Mouse (Mus musculus): ENCODE results near the gene Gm853. TPM values are rescaled to one million over a fixed set of nuclear protein-coding genes. Genes with fewer than 3 reads are reported as not detected.
"Not testable (repeated sequence)": the region's sequence is repeated elsewhere in the genome, so short reads cannot be mapped to it uniquely, and the experiment has no call there.

Gene Gm853
- polyA plus RNA-seq, 1 experiment from 2014 or later = not detected

DNA sequence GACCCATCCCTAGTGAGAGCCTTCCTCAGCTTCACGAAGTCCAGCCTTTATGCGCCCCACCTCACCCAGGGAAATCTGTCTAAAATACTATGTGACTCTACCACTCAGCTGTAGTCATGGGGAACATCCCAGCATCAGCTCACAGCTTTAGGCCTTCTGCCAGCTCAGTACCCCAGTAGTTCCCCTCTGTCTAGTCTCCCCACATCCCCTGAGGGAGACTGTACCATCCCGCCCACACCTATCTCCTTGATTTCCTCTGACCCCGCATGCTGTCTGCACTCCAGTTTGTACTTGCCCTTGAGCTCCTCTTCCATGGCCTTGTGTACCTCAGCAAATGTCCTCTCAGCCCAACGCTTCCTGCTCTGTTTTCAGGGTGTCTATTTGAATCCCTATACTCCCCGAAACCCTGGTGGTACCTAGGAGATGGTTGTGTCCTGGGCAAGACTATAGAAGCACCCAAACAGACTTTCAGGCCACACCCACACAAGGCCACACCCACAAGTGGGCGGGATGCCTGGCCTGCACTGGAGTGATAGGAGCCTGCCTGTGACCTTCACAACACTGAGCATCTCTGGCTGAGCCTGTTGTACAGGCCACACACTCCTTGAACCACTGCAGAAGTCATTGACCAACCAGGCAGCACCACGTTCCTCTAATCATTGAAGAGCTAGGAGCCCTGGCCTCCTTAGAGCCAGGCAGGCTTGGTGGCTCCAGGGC is 30.4 kb upstream of the Gm853 start:
- no peak overlapping the region for H3K4me2 ChIP-seq (ENCODE audit: low read depth, low read length)
- no peak overlapping the region for H3K4me3 ChIP-seq (ENCODE audit: low read depth, low read length)
- no peaks in the 10 kb centered on the region for H3K9me3 ChIP-seq (ENCODE audit: control insufficient read depth, low read length)
- peaks cover 22% of the 10 kb centered on the region; the same call in 1 of the 2 replicates for H3K36me3 ChIP-seq (ENCODE audit: control insufficient read depth, insufficient read depth, low read length)
- no peak for ATAC-seq (ENCODE audit: low read depth)
- no peaks in the 10 kb centered on the region for H3K27me3 ChIP-seq (ENCODE audit: control insufficient read depth, insufficient read depth, low read length)
- H3K9ac ChIP-seq (replicated peaks; ENCODE audit: low read depth, low read length) = no peak overlapping the region
- H3K4me1 ChIP-seq (ENCODE audit: control insufficient read depth, insufficient read depth, low read length) = no peaks in the 10 kb centered on the region
- H3K27ac ChIP-seq (ENCODE audit: low read depth, low read length) = no peak overlapping the region
- 71% methylated on average over 8 of the region's 8 CpGs for WGBS

DNA sequence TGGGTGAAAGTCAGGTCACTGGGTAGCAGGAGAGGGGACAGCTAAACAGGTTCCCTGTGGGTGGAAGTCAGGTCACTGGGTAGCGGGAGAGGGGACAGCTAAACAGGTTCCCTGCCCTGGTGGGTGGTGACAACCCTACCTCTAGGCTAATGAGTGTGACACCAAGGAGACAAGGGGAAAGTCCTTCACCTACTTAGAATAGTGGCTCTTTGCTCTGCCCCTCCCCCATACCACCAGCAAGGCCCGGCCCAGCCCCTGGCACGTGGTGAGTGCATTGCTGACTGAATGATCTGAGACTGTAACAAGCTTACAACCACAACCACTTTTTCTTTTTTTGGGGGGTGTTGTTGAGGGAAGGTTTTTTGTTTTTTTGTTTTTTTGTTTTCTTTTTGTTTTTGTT is 29.6 kb upstream of the Gm853 start:
- H3K4me2 ChIP-seq (ENCODE audit: low read depth, low read length) = no peak overlapping the region
- ATAC-seq (ENCODE audit: low read depth) = no peak
- no peak overlapping the region for H3K27ac ChIP-seq (ENCODE audit: low read depth, low read length)
- no peaks in the 10 kb centered on the region for H3K27me3 ChIP-seq (ENCODE audit: control insufficient read depth, insufficient read depth, low read length)
- peaks cover 22% of the 10 kb centered on the region; the same call in 1 of the 2 replicates for H3K36me3 ChIP-seq (ENCODE audit: control insufficient read depth, insufficient read depth, low read length)
- 33% methylated on average over 3 of the region's 3 CpGs for WGBS
- H3K4me3 ChIP-seq (ENCODE audit: low read depth, low read length) = no peak overlapping the region
- no peak overlapping the region for H3K9ac ChIP-seq (replicated peaks; ENCODE audit: low read depth, low read length)
- H3K9me3 ChIP-seq (ENCODE audit: control insufficient read depth, low read length) = no peaks in the 10 kb centered on the region
- no peaks in the 10 kb centered on the region for H3K4me1 ChIP-seq (ENCODE audit: control insufficient read depth, insufficient read depth, low read length)

DNA sequence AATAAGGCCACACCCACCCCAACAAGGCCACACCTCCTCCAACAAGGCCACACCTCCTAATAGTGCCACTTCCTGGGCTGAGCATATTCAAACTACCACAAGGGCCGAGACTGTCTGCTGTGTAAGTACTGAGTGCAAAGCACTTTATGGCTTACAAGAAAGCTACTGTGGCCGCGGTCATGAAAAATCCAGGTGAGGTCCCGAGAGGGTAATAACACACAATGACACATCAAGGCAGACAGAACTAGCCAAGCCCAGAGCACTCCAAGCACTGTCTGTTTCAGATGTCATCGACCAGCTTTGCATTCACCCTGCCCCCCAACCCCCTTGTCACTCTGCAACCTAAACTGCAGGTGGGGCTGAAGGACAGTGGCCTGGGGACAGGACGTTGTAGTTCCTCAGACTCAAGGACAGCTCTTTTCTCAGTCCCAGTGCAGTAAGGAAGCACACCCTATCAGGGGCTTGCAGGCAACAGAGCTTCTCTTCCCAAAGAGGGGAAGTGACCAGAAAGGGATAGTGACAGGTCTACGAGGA is 29.0 kb upstream of the Gm853 start:
- Histone ChIP-seq H3K27ac (ENCODE audit: low read depth, low read length) (no peak overlapping the region), H3K9ac (replicated peaks; ENCODE audit: low read depth, low read length) (no peak overlapping the region), H3K36me3 (ENCODE audit: control insufficient read depth, insufficient read depth, low read length) (peaks cover 22% of the 10 kb centered on the region; the same call in 1 of the 2 replicates), H3K4me3 (ENCODE audit: low read depth, low read length) (no peak overlapping the region), H3K4me2 (ENCODE audit: low read depth, low read length) (no peak overlapping the region), H3K27me3 (ENCODE audit: control insufficient read depth, insufficient read depth, low read length) (no peaks in the 10 kb centered on the region), H3K4me1 (ENCODE audit: control insufficient read depth, insufficient read depth, low read length) (no peaks in the 10 kb centered on the region), H3K9me3 (ENCODE audit: control insufficient read depth, low read length) (no peaks in the 10 kb centered on the region)
- 43% methylated on average over 7 of the region's 7 CpGs for WGBS
- ATAC-seq (ENCODE audit: low read depth) = no peak

DNA sequence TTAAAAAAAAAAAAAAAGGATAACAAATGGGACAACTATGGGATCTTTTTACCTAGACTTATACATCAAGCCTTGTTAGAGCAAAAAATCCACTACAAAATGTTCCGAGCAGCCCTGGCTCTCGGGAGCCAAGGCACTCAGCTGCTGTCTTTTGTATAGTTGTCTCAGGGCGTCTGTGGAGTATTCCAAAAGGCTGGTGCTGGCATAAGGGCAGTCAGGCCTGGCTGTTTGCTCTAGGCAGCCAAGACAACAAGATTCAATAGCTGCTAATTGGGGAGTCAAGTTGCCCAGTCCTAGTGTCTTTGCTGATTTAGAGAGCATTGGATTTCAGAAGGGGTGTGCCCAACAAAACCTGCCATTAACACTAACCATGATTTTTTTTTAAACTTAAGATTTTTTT is 26.4 kb upstream of the Gm853 start:
- no peak for ATAC-seq (ENCODE audit: low read depth)
- Histone ChIP-seq H3K4me1 (ENCODE audit: control insufficient read depth, insufficient read depth, low read length) (no peaks in the 10 kb centered on the region), H3K27me3 (ENCODE audit: control insufficient read depth, insufficient read depth, low read length) (no peaks in the 10 kb centered on the region), H3K27ac (ENCODE audit: low read depth, low read length) (no peak overlapping the region), H3K4me2 (ENCODE audit: low read depth, low read length) (no peak overlapping the region), H3K9me3 (ENCODE audit: control insufficient read depth, low read length) (no peaks in the 10 kb centered on the region), H3K4me3 (ENCODE audit: low read depth, low read length) (no peak overlapping the region), H3K9ac (replicated peaks; ENCODE audit: low read depth, low read length) (no peak overlapping the region), H3K36me3 (ENCODE audit: control insufficient read depth, insufficient read depth, low read length) (peaks cover 11% of the 10 kb centered on the region; the same call in 1 of the 2 replicates)
- 49% methylated on average over 3 of the region's 3 CpGs for WGBS

DNA sequence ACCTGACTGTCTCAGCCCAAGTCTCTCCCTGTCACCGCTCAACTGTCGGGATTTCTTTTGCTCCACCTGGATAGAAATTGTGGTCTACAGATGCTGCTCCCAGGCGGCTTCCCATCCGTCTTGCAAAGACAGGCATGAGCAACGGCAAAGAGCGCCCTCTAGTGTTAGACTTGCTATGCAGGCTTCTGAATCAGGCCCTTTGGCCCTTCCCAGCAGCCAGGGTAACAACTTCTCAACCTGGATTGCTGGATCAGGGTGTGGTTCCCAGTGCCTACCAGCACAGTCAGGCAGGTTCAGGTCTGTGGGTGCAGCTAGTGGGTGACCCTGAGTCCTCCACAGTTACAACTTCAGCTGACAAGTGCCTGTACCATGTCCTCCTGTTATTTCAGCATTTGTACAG is 23.9 kb upstream of the Gm853 start:
- Histone ChIP-seq H3K36me3 (ENCODE audit: control insufficient read depth, insufficient read depth, low read length) (no peaks in the 10 kb centered on the region), H3K27ac (ENCODE audit: low read depth, low read length) (no peak overlapping the region), H3K9me3 (ENCODE audit: control insufficient read depth, low read length) (no peaks in the 10 kb centered on the region), H3K4me2 (ENCODE audit: low read depth, low read length) (no peak overlapping the region), H3K9ac (replicated peaks; ENCODE audit: low read depth, low read length) (no peak overlapping the region), H3K27me3 (ENCODE audit: control insufficient read depth, insufficient read depth, low read length) (no peaks in the 10 kb centered on the region), H3K4me3 (ENCODE audit: low read depth, low read length) (no peak overlapping the region), H3K4me1 (ENCODE audit: control insufficient read depth, insufficient read depth, low read length) (no peaks in the 10 kb centered on the region)
- no peak; the same call in 1 of the 2 replicates for ATAC-seq (ENCODE audit: low read depth)
- WGBS = 0% methylated on average over 6 of the region's 6 CpGs

DNA sequence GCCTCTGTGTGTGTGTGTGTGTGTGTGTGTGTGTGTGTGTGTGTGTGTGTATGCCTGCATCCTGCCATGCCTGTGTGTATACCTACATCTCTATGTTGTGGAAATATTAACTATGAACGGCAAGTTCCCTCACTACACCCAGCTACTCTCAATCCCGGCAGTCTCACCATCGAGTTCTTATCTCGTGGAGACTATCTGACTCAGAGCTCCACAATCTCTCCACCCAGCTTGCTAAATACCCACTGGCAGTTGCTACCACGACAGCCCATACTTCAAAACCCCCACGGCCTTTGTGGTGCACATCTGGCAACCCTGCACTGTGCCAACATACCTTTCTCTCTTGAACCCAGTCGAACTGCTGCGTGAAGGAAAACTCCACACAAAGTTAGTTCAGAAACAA is 22.5 kb upstream of the Gm853 start:
- H3K4me3 ChIP-seq (ENCODE audit: low read depth, low read length) = no peak overlapping the region
- 85% methylated on average over 8 of the region's 8 CpGs for WGBS
- H3K36me3 ChIP-seq (ENCODE audit: control insufficient read depth, insufficient read depth, low read length) = no peaks in the 10 kb centered on the region

DNA sequence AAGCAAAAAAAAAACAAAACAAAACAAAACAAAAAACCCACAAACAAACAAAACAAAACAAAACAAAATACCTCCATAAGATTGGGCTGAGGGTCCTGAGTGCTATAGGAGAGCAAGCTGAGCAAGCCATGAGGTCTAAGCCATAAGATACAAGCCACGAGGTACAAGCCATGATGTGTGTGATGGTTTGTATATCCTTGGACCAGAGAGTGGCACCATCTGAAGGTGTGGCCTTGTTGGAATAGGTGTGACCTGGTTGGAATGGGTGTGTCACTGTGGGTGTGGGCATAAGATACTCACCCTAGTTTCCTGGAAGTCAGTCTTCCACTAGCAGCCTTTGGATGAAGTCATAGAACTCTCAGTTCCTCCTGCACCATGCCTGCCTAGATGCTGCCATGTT is 21.4 kb upstream of the Gm853 start:
- H3K4me3 ChIP-seq (ENCODE audit: low read depth, low read length); H3K36me3 ChIP-seq (ENCODE audit: control insufficient read depth, insufficient read depth, low read length); H3K4me1 ChIP-seq (ENCODE audit: control insufficient read depth, insufficient read depth, low read length); H3K9ac ChIP-seq (replicated peaks; ENCODE audit: low read depth, low read length); H3K27me3 ChIP-seq (ENCODE audit: control insufficient read depth, insufficient read depth, low read length); H3K4me2 ChIP-seq (ENCODE audit: low read depth, low read length); H3K27ac ChIP-seq (ENCODE audit: low read depth, low read length); H3K9me3 ChIP-seq (ENCODE audit: control insufficient read depth, low read length); ATAC-seq (ENCODE audit: low read depth): not testable (repeated sequence)
- WGBS = 92% methylated on average over 1 of the region's 1 CpGs

More for the DNA sequence above, 22.5 kb upstream of the Gm853 start:
- Histone ChIP-seq H3K4me2 (ENCODE audit: low read depth, low read length) (no peak overlapping the region), H3K4me1 (ENCODE audit: control insufficient read depth, insufficient read depth, low read length) (no peaks in the 10 kb centered on the region), H3K27me3 (ENCODE audit: control insufficient read depth, insufficient read depth, low read length) (no peaks in the 10 kb centered on the region), H3K9me3 (ENCODE audit: control insufficient read depth, low read length) (no peaks in the 10 kb centered on the region), H3K9ac (replicated peaks; ENCODE audit: low read depth, low read length) (no peak overlapping the region), H3K27ac (ENCODE audit: low read depth, low read length) (no peak overlapping the region)
- ATAC-seq (ENCODE audit: low read depth) = no peak

DNA sequence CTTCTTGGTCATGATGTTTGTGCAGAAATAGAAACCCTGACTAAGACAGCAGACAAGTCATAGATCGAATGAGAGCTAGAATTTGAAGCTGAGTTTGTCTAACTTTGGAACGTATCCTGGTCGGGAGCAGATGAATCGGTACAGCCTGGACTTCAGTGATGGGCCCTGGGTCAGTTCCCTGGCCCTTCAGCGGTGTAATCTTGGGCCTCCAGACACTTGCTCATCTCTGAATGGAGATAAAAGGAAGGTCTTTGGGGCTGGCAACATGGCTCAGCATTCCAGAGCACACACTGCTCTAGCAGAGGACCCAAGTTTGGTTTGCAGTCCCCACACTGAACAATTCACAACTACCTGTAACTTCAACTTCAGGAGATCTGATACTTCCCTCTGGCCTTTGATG is 20.8 kb upstream of the Gm853 start:
- no peak overlapping the region for H3K4me3 ChIP-seq (ENCODE audit: low read depth, low read length)
- WGBS = 87% methylated on average over 5 of the region's 5 CpGs
- no peaks in the 10 kb centered on the region for H3K27me3 ChIP-seq (ENCODE audit: control insufficient read depth, insufficient read depth, low read length)
- H3K27ac ChIP-seq (ENCODE audit: low read depth, low read length) = no peak overlapping the region
- H3K9ac ChIP-seq (replicated peaks; ENCODE audit: low read depth, low read length) = no peak overlapping the region
- no peaks in the 10 kb centered on the region for H3K36me3 ChIP-seq (ENCODE audit: control insufficient read depth, insufficient read depth, low read length)
- no peaks in the 10 kb centered on the region for H3K4me1 ChIP-seq (ENCODE audit: control insufficient read depth, insufficient read depth, low read length)
- H3K9me3 ChIP-seq (ENCODE audit: control insufficient read depth, low read length) = no peaks in the 10 kb centered on the region
- H3K4me2 ChIP-seq (ENCODE audit: low read depth, low read length) = no peak overlapping the region
- no peak for ATAC-seq (ENCODE audit: low read depth)

DNA sequence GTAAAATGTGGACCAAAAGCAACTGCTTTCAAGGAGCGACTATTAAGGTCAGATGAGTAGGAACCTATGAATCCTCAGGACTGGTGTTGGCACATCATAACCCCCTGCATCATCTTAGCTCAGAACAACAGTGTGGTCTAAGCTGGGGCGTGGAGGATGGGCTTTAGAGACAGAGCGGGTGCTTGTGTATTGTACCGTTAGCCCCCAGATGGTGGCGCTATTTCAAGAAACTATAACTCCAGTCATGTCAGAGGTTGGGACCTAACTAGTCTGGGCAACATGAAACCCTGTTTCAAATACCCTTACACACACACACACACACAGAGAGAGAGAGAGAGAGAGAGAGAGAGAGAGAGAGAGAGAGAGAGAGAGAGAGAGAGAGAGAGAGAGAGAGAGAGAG is 18.5 kb upstream of the Gm853 start:
- H3K4me3 ChIP-seq (ENCODE audit: low read depth, low read length) = no peak overlapping the region

More for the DNA sequence above, 18.5 kb upstream of the Gm853 start:
- H3K9me3 ChIP-seq (ENCODE audit: control insufficient read depth, low read length) = no peaks in the 10 kb centered on the region
- no peak overlapping the region for H3K4me2 ChIP-seq (ENCODE audit: low read depth, low read length)
- WGBS = 33% methylated on average over 5 of the region's 5 CpGs
- no peaks in the 10 kb centered on the region for H3K27me3 ChIP-seq (ENCODE audit: control insufficient read depth, insufficient read depth, low read length)
- no peak overlapping the region for H3K27ac ChIP-seq (ENCODE audit: low read depth, low read length)
- no peaks in the 10 kb centered on the region for H3K36me3 ChIP-seq (ENCODE audit: control insufficient read depth, insufficient read depth, low read length)
- H3K4me1 ChIP-seq (ENCODE audit: control insufficient read depth, insufficient read depth, low read length) = no peaks in the 10 kb centered on the region
- no peak overlapping the region for H3K9ac ChIP-seq (replicated peaks; ENCODE audit: low read depth, low read length)
- no peak for ATAC-seq (ENCODE audit: low read depth)
